Mouse (Mus musculus) thymus, postnatal 10 days (tissue): ENCODE measurements around the gene Tspan6.

Experiments
- DNase-seq, 2 experiments: peaks; one replicate each; pipeline ENCODE4 v3.0.0; 2021; ENCODE audit warnings: low spot score in 2 of 2

The Tspan6 gene

DNA sequence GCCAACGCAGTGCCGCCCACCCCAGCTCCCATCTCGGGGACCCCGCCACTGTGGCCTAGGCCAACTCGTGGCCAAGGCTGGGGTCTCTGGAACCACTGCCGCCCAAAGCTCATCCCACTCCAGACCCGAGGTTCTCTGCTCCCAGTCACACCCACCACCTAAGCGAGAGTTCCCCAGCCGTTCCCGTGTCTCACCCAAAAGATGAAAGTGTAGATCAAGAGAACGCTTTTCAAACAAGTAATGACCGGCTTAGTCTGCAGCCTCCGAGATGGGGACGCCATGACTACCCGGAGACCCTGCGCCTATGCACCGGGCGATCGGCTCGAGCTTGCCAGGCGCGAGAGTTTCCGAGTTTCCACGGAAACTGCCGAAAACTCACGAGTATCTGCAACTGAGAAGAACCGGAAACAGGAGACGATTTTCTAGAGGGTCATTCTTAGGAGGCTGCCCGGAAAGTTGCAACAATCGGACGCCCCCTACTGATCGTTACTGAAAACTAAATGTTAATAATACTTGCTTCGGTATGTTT, at the start of gene Tspan6:
TSS of gene Tspan6 (minus strand) at position 416 of the 529 bp plus-strand sequence.
- DNase-seq = peak; percentile 68 to 81

DNA sequence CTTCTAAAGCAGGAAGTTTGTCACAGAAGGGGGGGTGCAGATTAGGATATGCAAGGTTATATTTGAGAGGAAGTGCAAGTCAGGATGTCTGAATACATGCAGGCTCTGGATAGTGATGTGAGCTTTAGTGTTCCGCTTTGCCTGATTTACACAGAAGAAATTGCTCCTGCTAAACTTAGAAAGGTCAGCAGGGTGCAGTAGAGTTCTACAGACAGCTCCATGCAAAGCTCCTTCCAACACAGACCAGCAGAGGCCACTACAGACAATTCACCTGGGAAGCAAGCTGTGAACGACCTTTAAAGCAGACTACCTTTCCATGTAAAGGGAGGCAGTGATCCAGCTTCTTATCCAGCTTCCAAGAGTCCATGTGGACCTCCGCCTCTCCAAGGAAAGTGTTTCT, 49.2 kb upstream of the Tspan6 start:
- peak; percentile 6 to 36 for DNase-seq

DNA sequence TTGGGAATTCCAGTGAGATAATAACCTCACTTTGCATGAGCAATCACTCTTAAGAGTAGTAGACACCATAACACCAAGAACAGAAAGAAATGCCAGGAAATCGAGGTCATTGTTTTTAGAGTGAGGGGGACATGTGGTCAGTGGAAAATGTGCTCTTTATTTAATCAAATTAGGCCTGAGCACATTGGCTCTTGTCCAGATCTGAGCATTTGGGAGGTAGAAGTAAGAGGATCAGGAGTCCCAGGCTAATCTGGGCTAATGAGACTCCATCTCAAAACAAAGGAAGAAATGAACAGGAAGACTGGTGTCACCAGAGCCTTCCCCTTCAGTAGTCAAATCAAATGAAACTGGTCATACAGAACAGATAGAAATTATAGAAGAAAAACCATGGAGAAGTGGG, 41.3 kb upstream of the Tspan6 start:
- no peak for DNase-seq

DNA sequence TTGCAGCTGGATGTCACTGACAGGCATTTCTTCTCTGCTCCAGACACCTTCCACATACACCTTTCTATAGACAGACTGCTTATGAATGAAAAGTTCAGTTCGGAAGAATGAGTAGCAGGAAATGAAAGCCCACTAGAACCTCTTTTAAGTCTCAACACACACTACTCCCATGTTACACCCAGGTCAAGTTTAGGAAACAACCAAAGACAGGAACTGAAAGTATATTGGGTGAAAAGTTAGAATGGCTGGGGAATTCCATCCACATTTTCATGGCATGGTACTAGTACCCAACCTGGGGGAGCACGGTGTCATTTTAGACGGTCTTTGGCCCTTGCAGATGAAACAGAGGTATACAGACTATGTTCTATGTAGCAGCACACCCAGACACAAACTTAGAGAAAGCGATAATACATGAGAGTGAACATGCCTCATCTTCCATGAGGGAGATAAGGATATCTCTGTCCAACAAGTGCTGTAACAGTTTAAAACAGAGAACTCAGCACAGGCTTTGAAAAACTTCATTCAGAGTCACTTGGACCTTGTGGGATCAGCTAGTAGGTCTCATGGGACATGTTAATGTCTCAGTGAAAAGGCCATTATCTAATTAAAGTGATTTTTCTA, 38.5 kb upstream of the Tspan6 start:
- no peak for DNase-seq

DNA sequence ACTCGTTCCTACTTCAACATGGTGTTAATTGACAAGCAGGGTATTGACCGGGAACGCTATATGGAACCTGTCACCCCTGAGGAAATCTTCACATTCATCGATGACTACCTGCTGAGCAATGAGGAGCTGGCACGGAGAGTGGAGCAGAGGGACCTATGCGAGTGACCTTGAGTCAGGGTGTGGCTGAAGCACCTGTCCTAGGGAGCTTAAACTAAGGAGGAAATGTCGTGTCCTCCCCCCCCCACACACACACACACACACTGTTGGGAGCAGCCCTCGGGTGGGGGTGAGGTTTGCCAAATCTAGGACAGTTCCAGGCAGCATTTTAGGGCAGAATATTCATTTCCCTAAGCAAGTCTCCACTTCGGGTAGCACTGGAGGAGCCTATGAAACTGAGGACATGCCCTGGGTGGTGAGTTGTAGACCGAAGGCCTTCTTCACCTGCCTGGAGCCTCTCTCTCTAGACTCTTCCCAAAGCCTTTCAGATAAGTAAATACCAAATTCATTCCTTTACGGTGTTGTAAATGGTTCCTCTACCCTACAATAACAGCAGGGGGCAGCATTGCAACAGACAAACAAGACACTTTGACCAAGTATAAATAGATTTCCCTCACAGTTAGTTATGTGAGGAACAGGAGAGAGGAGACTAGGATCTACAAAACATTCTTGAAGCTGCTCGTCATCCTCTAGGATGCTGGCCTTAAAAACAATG, 33.2 kb upstream of the Tspan6 start:
- peak in 1 of 2 experiments; percentile 39 for DNase-seq

DNA sequence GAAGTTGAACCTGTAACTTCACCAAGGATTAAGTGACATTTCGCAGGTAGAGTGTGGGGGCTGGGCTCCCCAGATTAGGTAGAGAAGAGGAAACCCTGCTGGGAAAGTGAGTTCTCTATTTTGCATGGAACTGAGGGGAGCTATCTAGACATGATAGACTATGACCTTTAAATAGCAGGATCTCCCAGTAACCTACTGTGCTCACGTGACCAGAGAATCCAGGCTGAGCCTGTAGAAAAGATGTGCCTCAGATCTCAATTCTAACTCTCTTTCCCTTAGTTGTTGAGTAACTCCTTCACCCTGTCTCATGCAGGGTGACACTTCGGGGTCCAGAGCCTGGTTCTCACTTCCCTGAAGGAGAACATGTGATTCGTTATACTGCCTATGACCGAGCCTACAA, 28.5 kb upstream of the Tspan6 start:
- DNase-seq = no peak

DNA sequence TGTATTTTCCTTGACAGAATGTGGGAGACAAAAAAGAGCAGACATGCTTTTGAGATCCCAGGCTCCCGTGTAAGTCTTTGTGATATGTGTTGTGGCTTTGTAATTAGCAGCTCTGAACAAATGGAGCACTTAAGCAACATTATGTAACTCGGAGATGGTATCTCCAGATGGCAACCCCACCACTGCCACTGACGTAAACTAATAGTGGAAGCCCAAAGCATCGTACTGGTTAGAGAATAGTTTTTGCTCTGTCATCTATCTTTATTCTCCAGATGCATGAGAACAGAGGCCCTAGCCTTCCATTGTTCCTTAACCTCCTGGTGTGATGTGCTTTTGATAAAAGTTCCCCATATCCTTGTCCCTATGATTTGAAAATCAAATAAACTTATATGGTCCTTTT, 23.0 kb upstream of the Tspan6 start:
- DNase-seq = no peak

DNA sequence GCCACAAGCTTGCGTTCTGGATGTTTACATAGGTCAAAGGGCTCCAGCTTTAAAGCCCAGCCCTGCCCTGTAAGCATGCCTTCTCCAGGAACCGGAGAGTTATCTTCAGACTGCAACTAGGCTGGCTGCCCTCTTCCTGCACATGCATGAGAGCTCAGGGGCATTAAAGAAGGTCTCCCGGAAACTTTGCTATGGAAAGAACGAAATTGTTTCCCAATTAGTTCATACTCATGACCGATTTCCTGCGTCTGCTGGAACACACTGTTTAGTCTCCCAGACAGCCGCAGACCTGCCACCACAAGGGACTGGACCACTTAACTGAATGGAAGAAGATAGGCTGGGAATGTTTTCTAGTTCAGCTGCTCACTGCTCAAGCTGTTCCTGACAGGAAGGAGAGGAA, 16.0 kb upstream of the Tspan6 start:
- DNase-seq = no peak

DNA sequence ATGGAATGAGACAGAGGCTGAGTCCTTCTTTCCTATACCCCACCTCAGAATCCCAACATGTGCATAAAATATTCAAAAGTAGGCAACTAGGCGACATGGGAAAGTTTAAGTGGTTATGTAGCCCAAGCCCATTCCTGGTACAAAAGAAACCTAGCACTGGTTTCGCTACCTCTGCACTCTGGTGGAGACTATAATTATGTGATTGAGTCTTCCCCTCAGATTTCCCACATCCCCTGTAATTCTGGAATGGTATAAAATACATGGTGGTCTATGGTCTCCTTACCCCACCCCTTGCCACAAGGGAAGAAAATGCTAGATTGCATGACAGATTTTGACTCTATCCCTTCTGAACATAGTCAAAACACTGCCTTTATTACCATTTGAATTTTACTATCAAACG, 14.8 kb upstream of the Tspan6 start:
- no peak for DNase-seq

DNA sequence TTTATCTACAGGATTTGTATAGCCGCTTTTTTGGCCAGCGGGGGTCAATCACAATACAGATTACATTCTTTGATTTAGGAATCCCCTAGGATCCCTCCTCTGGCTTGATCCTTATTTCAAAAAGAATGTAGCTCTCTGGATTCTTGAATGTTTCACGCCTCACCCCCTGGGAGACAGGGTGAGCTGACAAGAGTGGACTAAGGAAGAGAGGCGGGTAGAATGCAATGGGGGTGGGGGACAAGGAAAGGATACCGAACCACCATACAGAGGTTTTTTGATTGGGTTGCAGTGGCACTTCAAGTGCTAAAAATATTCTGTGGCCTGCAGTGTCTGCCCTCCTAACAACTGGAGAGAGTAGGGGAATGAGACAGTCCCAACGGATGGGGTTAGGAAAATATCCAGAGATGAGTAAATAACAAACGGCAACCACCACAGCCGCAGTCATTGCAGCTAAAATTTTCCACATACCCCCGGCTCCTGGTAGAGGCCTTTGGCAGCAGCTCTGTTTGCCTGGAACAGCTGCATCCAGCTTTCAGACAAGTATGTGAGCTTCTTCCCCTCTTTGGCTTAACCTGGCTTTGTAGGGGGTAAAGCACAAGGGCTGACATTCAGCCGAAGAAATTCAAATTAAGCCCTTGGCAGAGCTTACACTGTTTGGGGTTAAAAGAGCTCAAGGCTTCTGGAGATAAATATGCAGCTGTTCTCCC, 13.3 kb upstream of the Tspan6 start:
- DNase-seq = no peak

DNA sequence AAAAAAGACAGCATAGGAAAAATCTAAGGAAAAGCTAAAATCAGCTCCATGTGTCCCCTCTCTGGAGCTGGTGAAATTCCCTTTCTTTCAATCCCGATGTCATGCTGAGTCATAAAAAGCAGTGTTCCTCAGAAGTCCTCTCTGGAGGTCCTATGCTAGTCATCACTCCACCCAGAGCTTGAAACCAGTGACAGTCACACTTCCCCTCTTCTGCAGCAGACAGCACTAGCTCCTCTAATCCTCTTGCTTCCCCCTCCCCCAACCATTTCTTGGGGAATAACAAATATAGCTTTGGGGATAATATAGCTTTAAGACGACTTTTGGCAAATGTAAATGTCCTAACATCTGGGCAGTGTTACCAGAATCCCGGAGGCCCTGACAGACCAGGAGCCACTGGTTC, 10.0 kb upstream of the Tspan6 start, which contains the start of gene Srpx2:
TSS of gene Srpx2 (plus strand) at position 166 of the 400 bp plus-strand sequence.
- DNase-seq = no peak

DNA sequence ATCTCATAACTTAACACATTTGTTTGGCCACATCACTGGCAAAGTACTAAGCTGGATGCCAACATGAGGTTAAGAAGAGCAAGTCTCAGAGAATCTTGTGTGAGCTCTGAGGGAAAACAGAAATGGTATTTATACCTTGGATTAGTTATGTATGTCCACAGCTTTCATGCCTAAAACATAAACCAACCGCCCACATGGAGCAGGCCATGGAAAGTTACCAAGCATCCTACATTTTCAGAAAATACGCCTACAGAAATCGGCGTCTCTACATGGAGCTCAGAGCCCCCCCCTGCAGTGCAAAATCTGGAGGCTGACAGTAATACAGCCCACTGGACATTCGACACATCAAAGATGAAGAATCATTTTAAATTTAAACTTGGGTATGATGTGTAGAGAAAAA, 10.1 kb downstream of the Tspan6 start:
- DNase-seq = no peak

DNA sequence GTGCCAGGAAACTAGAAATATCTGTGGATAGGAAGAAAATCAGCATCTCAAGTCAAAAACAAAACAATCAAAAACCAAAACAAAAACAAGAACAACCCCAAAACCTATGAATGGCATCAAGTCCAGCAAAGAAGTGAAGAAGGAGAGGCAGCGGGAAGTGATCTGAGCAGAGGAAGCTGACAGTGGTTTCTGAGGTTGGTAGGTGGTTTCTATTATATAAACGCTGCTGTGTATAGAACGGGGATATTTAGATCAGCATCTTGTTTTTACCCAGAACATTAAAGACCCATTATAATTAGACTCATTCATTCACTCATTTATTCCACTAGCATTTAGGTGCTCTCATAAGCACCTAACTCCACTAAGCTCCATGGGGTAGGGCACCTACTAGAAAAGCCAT, 10.9 kb downstream of the Tspan6 start:
- DNase-seq = no peak

DNA sequence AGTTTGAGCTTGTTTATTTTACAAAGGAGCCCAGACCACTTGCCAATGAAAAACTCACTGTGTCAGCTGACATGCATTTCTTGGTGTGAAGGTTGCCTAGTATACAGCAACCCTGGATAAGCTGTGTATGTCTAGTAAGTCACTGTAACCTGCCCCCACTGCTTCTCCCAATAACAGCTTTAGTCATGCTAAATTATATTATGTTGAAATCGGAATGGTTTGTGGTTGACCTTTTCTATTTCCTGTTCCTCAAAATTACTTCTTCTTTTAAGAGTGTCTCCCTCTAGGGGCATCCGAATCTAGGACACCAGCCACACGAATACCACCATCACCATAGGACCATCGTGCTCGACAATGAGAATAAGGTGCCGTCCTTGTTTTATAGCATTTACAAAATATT, 28.5 kb downstream of the Tspan6 start:
- DNase-seq = no peak

DNA sequence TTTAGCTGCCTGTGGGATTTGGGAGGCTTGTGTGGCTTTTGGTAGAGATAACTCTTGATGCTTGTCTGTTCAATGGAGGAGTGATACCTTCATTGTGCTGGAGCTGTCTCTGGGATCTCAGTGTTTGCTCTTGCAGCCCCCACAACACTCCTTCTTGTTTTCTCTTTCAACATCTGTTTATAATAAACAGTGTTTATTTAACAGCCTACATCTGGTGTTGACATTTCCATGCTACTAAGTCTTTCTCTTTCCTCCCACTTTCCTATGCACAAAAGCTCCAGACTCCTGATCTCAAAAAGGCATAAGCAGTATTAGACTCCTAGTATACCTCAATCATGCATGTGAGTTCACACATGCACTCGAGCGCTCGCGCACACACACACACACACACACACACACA, 44.6 kb downstream of the Tspan6 start:
- DNase-seq = no peak

DNA sequence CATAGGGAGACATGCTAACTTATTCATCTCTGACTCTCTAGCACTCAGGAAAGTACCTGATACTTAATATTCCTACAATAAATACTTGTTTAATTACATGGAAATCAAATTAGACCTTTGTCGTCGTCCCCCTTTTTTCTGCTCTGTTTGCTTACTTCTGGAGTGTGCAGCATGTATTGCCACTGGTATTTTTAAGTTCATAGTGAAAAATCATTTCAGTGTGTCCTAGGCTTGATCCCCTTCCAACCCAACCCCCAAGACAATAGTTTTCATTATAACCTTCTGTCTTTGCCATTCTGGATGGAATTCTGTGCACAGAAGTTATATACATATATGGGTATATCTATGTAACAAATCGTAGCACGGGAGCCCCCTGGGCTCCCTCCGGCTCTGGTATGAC, 47.5 kb downstream of the Tspan6 start, which contains the start of gene Tnmd:
TSS of gene Tnmd (plus strand) at position 301 of the 400 bp plus-strand sequence.
- DNase-seq = no peak
